Mouse (Mus musculus): ENCODE measurements at regions not wholly inside any gene's neighbourhood (a gene's known extent, or its start where the extent isn't known, plus 50 kb on each side); places are given as distances from the start of the nearest gene placed in this dataset.

- DNase-seq = no peak
These were observed 56.2 kb downstream of the Rpl36a-ps1 start for GRCm38 (mm10) chr14:98937933-98938332.

- DNase-seq = no peak
These were observed 56.7 kb downstream of the Rpl36a-ps1 start for GRCm38 (mm10) chr14:98937373-98937772.

- DNase-seq = no peak
These were observed 60.7 kb downstream of the Rpl36a-ps1 start for GRCm38 (mm10) chr14:98933371-98933916.

GRCm38 (mm10) chr14:98929276-98929675 is 64.8 kb downstream of the Rpl36a-ps1 start:
- DNase-seq = peak; percentile 11 to 15

- no peak for DNase-seq
These were observed 85.9 kb downstream of the Rpl36a-ps1 start for GRCm38 (mm10) chr14:98908234-98908633.

GRCm38 (mm10) chr14:98898876-98899275 is 95.2 kb downstream of the Rpl36a-ps1 start:
- no peak for DNase-seq

GRCm38 (mm10) chr14:98897390-98897789 is 96.7 kb downstream of the Rpl36a-ps1 start:
- DNase-seq = no peak

- no peak for DNase-seq
These were observed 98.2 kb downstream of the Rpl36a-ps1 start for GRCm38 (mm10) chr14:98895933-98896332.

GRCm38 (mm10) chr14:98892670-98893069 is 101.4 kb downstream of the Rpl36a-ps1 start:
- no peak for DNase-seq

- no peak for DNase-seq
These were observed 102.7 kb downstream of the Rpl36a-ps1 start for GRCm38 (mm10) chr14:98891252-98891947.

- DNase-seq = no peak
These were observed 106.5 kb downstream of the Rpl36a-ps1 start for GRCm38 (mm10) chr14:98887588-98887987.

GRCm38 (mm10) chr14:98886982-98887381 is 107.1 kb downstream of the Rpl36a-ps1 start:
- no peak for DNase-seq

GRCm38 (mm10) chr14:98882586-98882985 is 111.5 kb downstream of the Rpl36a-ps1 start:
- no peak for DNase-seq

- no peak for DNase-seq
These were observed 116.2 kb downstream of the Rpl36a-ps1 start for GRCm38 (mm10) chr14:98877956-98878355.

- no peak for DNase-seq
These were observed 120.7 kb downstream of the Rpl36a-ps1 start for GRCm38 (mm10) chr14:98873446-98873845.

GRCm38 (mm10) chr14:98869888-98870287 is 124.2 kb downstream of the Rpl36a-ps1 start:
- DNase-seq = no peak

GRCm38 (mm10) chr14:98866880-98867279 is 127.2 kb downstream of the Rpl36a-ps1 start:
- DNase-seq = no peak

GRCm38 (mm10) chr14:98864001-98864400 is 130.1 kb downstream of the Rpl36a-ps1 start:
- DNase-seq = peak in 1 of 2 experiments; percentile 52

- DNase-seq = peak in 1 of 2 experiments; percentile 60
These were observed 130.5 kb downstream of the Rpl36a-ps1 start for GRCm38 (mm10) chr14:98863598-98863997.

- DNase-seq = peak; percentile 48
These were observed 131.9 kb downstream of the Rpl36a-ps1 start for GRCm38 (mm10) chr14:98862095-98862735.

- no peak for DNase-seq
These were observed 135.3 kb downstream of the Rpl36a-ps1 start for GRCm38 (mm10) chr14:98858801-98859200.

GRCm38 (mm10) chr14:98848500-98848899 is 145.6 kb downstream of the Rpl36a-ps1 start:
- no peak for DNase-seq

GRCm38 (mm10) chr14:98844221-98844620 is 149.9 kb downstream of the Rpl36a-ps1 start:
- DNase-seq = no peak

GRCm38 (mm10) chr14:98834316-98834715 is 159.8 kb downstream of the Rpl36a-ps1 start:
- no peak for DNase-seq

Data from kidney, postnatal 4 days (tissue).